Mouse (Mus musculus) lung, postnatal 25 days (tissue): ENCODE measurements at regions not wholly inside any gene's neighbourhood (a gene's known extent, or its start where the extent isn't known, plus 50 kb on each side); places are given as distances from the start of the nearest gene placed in this dataset.

ENCODE experiments used
- DNase-seq: peaks from one replicate; pipeline ENCODE4 v3.0.0; 2022; ENCODE audit warnings: low spot score

GRCm38 (mm10) chr4:4875257-4875656, 82.1 kb upstream of the Impad1 start:
- peak; percentile 1 for DNase-seq

DNA sequence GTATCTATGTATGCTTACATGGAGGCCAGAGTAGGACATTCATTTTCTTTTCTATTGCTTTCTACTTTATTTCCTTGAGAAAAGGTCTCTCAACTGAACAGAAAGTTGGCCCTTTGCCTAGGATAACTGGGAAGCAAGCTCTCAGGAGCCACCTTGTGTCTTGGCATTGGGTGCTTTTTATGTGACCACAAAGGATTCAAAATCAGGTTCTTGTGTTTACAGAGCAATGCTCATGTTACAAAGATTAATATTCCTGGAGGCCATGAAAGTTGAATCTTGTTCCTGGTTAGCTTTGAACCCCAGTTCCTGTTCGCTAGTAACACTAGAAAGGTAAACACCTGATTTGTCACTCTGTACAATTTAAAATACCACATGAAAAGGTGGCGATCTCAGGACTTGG, 65.2 kb upstream of the Impad1 start:
- no peak for DNase-seq
